Mouse (Mus musculus) testis, adult 2 months (tissue): Measurements from ENCODE around the gene Coa3. TPM values are rescaled to one million over a fixed set of nuclear protein-coding genes. Genes with fewer than 3 reads are reported as not detected.
"Not testable (repeated sequence)": the region's sequence is repeated elsewhere in the genome, so short reads cannot be mapped to it uniquely, and the experiment has no call there.

Experiments
- H3K27ac ChIP-seq: fragments of 200-500 bp; 2 replicates; pipeline ENCODE4 v1.5.1; 2012; ENCODE audit warnings: low read depth, low read length; ENCODE audit not compliant: control insufficient read depth, insufficient read depth
- H3K27me3 ChIP-seq: fragments of 200-500 bp; 2 replicates; pipeline ENCODE4 v1.6.1; 2012; ENCODE audit warnings: mild to moderate bottlenecking, low read length, moderate library complexity; ENCODE audit not compliant: control insufficient read depth, insufficient read depth
- H3K36me3 ChIP-seq: fragments of 200-500 bp; 2 replicates; pipeline ENCODE4 v1.6.1; 2012; ENCODE audit warnings: mild to moderate bottlenecking, low read length; ENCODE audit not compliant: control insufficient read depth, insufficient read depth
- H3K4me1 ChIP-seq: fragments of 200-500 bp; 2 replicates; pipeline ENCODE4 v1.6.1; 2012; ENCODE audit warnings: low read length; ENCODE audit not compliant: control insufficient read depth, insufficient read depth
- H3K4me3 ChIP-seq: fragments of 200-500 bp; 2 replicates; pipeline ENCODE4 v1.5.1; 2012; ENCODE audit warnings: low read depth, mild to moderate bottlenecking, low read length, moderate library complexity, mixed read lengths; ENCODE audit not compliant: control insufficient read depth
- CTCF ChIP-seq: fragments of 200-500 bp; IDR thresholded peaks from 2 replicates; pipeline ENCODE4 v1.5.1; 2012; ENCODE audit warnings: low read depth, mild to moderate bottlenecking, inconsistent platforms, low read length, moderate library complexity; ENCODE audit not compliant: control insufficient read depth, insufficient read depth, insufficient replicate concordance
- POLR2A ChIP-seq: fragments of 200-500 bp; IDR thresholded peaks from 2 replicates; pipeline ENCODE4 v1.6.1; 2012; ENCODE audit warnings: low read depth, mild to moderate bottlenecking, inconsistent platforms, low read length, moderate library complexity; ENCODE audit not compliant: control insufficient read depth
- polyA plus RNA-seq: library from polyadenylated mRNA; depleted of rRNA; stranded (reverse); fragments of >200 nt; gene quantifications from 2 replicates; pipeline ENCODE4 v1.2.3, GENCODE M21; 2012; rRNA removed

Coa3 gene
- polyA plus RNA-seq, result 46.6 and 62.4 TPM in 2 replicates

DNA sequence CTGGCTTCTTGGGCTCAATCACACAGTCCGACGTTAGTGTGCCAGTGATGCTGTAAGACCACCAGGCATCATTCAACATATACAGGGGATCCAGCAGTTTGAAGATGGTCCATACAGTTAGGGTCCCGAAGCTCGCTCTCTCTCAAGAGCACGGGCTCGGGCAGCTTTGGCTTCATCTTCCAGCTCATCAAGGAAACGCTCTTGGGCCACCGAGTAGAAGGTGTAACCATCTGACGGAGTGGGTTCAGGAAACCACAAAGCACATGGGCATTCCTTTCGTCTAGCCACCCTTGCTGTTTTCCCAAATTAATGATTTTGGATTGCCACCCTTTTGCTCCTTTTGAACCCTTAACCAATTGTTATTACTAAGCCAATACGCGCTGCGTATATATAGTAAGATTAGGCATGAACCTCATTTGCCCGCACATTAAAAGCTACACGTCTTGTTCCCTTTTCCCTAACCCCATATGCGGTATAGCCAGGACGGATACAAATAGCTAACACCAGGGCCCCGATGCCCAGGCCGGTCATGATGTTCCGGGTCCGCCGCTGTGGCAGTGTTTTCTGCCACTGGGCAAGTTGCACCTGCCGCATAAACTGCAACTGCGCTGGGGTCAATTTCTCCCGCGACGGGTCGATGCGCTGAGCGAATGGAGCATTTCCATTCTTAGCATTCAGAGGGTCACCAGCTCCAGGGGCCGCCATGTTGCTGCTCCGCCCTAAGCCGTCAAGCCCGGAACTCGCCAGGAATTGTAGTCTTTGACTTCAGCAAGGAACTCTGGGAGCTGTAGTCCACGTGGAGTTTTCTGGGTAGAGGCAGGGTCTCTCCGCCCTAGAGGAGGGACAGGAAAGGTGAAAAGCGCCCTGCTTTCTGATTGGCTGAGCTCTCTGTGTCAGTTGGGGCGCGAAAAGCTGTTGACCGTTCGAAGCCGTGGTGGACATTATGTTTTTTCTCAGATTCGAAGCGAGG lies at the start of gene Coa3, which contains the start of gene Cntd1:
Coa3 (minus strand) TSS at position 892 of the 970 bp plus-strand sequence.
Cntd1 (plus strand) TSS at position 790 of the 970 bp plus-strand sequence.
- H3K4me1 ChIP-seq, result peaks cover 11% of the 10 kb centered on the region
- H3K27me3 ChIP-seq, result no peaks in the 10 kb centered on the region
- H3K36me3 ChIP-seq, result no peaks in the 10 kb centered on the region
- peak within 1 kb of the TSS; percentile 99 for H3K4me3 ChIP-seq
- peak within 1 kb of the TSS; percentile 96 for H3K27ac ChIP-seq
- TF ChIP-seq POLR2A (peak; percentile 56), CTCF (0 out of 2 replicates have a peak, but pooled peaks have one; percentile 1)

GRCm38 (mm10) chr11:101327311-101327710 lies 48.4 kb upstream of the Coa3 start:
- Histone ChIP-seq H3K4me1 (no peaks in the 10 kb centered on the region), H3K4me3 (no peak overlapping the region), H3K27me3 (no peaks in the 10 kb centered on the region), H3K27ac (no peak overlapping the region), H3K36me3 (no peaks in the 10 kb centered on the region; the same call in 1 of the 2 replicates)
- no peak for TF ChIP-seq CTCF
- no peak for TF ChIP-seq POLR2A

- H3K4me3 ChIP-seq, result peak overlapping the region; percentile 40
- no peaks in the 10 kb centered on the region; the same call in 1 of the 2 replicates for H3K36me3 ChIP-seq
- H3K4me1 ChIP-seq, result no peaks in the 10 kb centered on the region
- no peak overlapping the region for H3K27ac ChIP-seq
- no peaks in the 10 kb centered on the region for H3K27me3 ChIP-seq
- peak; percentile 22; the same call in 1 of the 2 replicates for TF ChIP-seq POLR2A
- no peak for TF ChIP-seq CTCF
These were observed 47.2 kb upstream of the Coa3 start for GRCm38 (mm10) chr11:101326147-101326546.

DNA sequence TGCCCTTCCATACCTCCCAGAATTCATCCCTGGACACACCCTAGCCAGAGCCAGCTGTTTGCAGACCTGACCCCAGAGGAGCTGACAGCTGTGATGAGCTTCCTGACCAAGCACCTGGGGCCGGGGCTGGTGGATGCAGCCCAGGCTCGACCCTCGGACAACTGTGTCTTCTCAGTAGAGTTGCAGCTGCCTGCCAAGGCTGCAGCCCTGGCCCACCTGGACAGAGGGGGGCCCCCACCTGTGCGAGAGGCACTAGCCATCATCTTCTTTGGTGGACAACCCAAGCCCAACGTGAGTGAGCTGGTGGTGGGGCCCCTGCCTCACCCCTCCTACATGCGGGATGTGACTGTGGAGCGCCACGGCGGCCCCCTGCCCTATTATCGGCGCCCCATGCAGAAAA lies 46.3 kb upstream of the Coa3 start:
- H3K4me3 ChIP-seq, H3K27me3 ChIP-seq, H3K36me3 ChIP-seq, H3K27ac ChIP-seq, H3K4me1 ChIP-seq: not testable (repeated sequence)

DNA sequence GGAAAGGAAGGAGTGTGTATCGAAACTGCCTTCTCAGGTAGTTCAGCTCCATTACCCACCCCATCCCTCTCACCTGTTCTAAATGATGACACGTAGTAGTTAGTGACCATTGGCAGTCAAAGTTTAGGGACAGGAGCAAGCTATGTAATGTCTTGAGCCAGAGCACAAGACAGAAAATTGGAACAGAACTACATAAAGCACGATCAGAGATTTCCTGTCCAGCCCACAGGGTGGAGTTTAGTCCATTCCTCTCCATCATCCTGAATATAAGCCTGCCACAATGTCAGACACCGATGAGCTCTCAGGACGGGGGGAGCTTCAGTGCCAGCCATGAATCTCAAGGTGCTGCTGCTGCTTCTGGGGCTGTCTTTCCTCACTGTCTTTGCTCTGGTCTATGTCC lies 45.8 kb upstream of the Coa3 start, which contains the start of gene Aoc2:
Aoc2 (plus strand) TSS at position 301 of the 400 bp plus-strand sequence.
- Histone ChIP-seq H3K4me3 (peak within 1 kb of the TSS; percentile 6), H3K27me3 (no peaks in the 10 kb centered on the region), H3K36me3 (no peaks in the 10 kb centered on the region; the same call in 1 of the 2 replicates), H3K27ac (no peak within 1 kb of the TSS), H3K4me1 (no peaks in the 10 kb centered on the region)
- TF ChIP-seq CTCF (no peak), POLR2A (no peak)

GRCm38 (mm10) chr11:101323609-101324008 lies 44.7 kb upstream of the Coa3 start:
- H3K27me3 ChIP-seq, result no peaks in the 10 kb centered on the region
- H3K36me3 ChIP-seq, result no peaks in the 10 kb centered on the region; the same call in 1 of the 2 replicates
- H3K27ac ChIP-seq, result no peak overlapping the region
- TF ChIP-seq CTCF (peak; percentile 79; the same call in 1 of the 2 replicates), POLR2A (no peak)
- H3K4me1 ChIP-seq, result no peaks in the 10 kb centered on the region
- H3K4me3 ChIP-seq, result no peak overlapping the region

- Histone ChIP-seq H3K4me1 (peaks cover 6% of the 10 kb centered on the region), H3K27me3 (no peaks in the 10 kb centered on the region), H3K36me3 (peaks cover 1% of the 10 kb centered on the region; the same call in 1 of the 2 replicates), H3K27ac (peak overlapping the region; percentile 99), H3K4me3 (peak overlapping the region; percentile 100)
- TF ChIP-seq CTCF (no peak), POLR2A (peak; percentile 70; the same call in 1 of the 2 replicates)
These were observed 37.6 kb upstream of the Coa3 start for GRCm38 (mm10) chr11:101316501-101316917.
